Mouse (Mus musculus): Measurements from ENCODE around the gene 3110070M22Rik. TPM values are rescaled to one million over a fixed set of nuclear protein-coding genes. Genes with fewer than 3 reads are reported as not detected.
A peak's percentile ranks its signal among the peaks of the same experiment; 100 is the strongest.
"Not testable (repeated sequence)": the region's sequence is repeated elsewhere in the genome, so short reads cannot be mapped to it uniquely, and the experiment has no call there.

The 3110070M22Rik gene
- 0.95 and 1.2 TPM in 2 replicates for polyA plus RNA-seq (2016; fragmentation: Nextera tagmentation; extraction: Ambion mirVana)

DNA sequence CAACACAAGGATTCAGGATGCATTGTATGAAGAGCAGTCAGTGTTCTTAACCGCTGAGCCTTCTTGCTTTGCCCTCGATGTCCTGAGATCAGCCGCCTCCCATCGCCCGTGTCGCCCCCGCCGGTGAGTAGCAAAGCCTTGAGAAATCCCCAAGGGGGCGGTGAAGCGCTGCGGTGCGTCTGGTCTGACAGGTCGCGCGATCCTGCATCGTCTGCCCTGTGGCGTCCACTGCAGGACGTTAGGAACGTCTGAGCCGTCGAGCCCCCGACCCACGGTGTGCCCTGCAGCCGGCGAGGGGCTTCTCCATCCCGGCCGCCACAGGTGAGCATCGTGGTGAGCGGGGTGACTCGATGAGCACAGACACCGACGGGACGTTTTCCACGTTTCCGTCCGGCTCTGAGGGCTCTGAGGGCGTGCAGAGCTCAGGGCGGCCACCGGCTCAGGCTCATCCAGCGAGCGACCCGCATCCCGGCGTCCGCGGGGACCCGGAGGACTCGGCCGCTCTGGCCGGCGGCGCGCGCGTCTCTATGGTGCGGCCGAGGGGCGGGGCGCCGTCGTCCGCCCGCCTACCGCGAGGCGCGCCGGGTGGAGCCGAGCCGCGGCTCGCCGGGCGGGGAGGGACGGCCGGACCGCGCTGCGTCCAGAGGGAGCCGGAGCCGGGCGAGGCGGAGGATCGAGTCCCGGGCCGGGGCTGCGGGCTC, at the start of gene 3110070M22Rik, which contains the start of gene Tmem267:
3110070M22Rik (minus strand) TSS at position 504 of the 701 bp plus-strand sequence.
Tmem267 (plus strand) TSS at position 160 of the 701 bp plus-strand sequence.
- Histone ChIP-seq H3K9me3 (peaks cover 18% of the 10 kb centered on the region), H3K36me3 (peaks cover 26% of the 10 kb centered on the region), H3K27me3 (ENCODE audit: insufficient read depth, poor library complexity, severe bottlenecking) (no peaks in the 10 kb centered on the region), H3K27ac (peak within 1 kb of the TSS; percentile 12; the same call in 1 of the 2 replicates), H3K4me1 (no peaks in the 10 kb centered on the region), H3K4me3 (no peak within 1 kb of the TSS)
- WGBS, result 80% methylated on average over 87 of the region's 87 CpGs
- peak; percentile 85 for DNase-seq (ENCODE audit: low spot score)

DNA sequence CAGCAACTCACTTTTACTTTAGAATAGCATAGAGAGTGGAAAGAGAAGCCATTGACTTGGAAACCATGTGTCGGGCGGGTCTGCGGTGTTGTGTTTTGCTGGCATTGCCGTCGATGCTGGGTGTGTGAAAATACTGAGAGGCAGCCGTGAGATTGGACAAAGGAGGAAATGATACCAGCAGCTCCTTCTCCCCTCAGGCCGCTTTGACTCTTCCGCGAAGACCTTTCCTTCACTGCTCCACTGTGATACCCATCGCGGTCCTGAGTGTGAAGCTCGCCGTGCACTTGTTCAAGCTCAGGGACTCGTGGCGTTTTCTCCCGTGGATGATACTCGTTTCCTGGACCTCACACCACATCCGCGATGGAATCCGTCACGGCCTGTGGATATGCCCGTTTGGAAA, 6.8 kb upstream of the 3110070M22Rik start:
- not testable (repeated sequence) for H3K4me3 ChIP-seq; H3K4me1 ChIP-seq; H3K27ac ChIP-seq; DNase-seq (ENCODE audit: low spot score); H3K36me3 ChIP-seq; H3K27me3 ChIP-seq (ENCODE audit: insufficient read depth, poor library complexity, severe bottlenecking)
- WGBS, result 92% methylated on average over 13 of the region's 22 CpGs
- H3K9me3 ChIP-seq, result peaks cover 21% of the 10 kb centered on the region

DNA sequence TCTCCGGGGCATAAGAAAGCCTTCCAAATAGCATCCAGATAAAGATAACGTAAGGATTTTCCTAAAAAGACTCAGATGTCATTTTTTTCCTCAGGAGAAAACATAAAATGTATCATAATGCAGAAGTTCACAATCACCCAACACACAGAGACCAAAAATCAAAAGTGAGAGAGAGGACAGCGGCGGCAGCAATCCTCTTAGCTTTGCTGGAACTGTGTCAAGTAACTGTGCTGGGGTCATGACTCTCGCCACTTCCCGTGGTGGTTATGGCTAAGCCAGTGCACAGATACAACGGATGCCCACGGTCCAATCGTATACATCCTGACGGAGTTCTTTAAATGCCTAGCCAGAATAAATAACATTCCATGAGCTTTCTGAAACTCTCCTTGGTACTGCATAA, 3.9 kb upstream of the 3110070M22Rik start:
- H3K9me3 ChIP-seq, result peaks cover 22% of the 10 kb centered on the region
- not testable (repeated sequence) for H3K27me3 ChIP-seq (ENCODE audit: insufficient read depth, poor library complexity, severe bottlenecking); H3K4me1 ChIP-seq; H3K36me3 ChIP-seq; DNase-seq (ENCODE audit: low spot score); H3K27ac ChIP-seq; H3K4me3 ChIP-seq
- WGBS, result 88% methylated on average over 10 of the region's 10 CpGs

DNA sequence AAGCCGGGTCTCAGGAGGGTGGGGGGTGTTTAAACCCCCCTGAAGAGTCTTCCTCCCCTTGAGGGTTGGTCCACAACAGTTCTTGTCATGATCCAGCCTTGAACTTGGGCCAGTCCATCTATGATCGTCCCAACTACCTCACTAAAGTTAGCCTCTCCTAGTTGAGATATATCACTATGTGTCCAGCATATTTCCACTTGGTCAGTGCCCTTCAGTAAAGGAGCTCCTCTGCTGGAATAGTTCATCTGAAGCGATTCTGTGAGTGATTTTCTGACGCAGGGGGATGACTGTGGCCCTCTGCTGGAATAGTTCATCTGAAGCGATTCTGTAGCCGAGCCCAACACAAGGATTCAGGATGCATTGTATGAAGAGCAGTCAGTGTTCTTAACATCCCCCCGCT, 829 bp downstream of the 3110070M22Rik start:
- H3K9me3 ChIP-seq, result peaks cover 18% of the 10 kb centered on the region
- no peak for DNase-seq (ENCODE audit: low spot score)
- no peaks in the 10 kb centered on the region for H3K27me3 ChIP-seq (ENCODE audit: insufficient read depth, poor library complexity, severe bottlenecking)
- peaks cover 33% of the 10 kb centered on the region for H3K36me3 ChIP-seq
- WGBS, result 73% methylated on average over 7 of the region's 7 CpGs
- no peak overlapping the region for H3K27ac ChIP-seq
- H3K4me3 ChIP-seq, result no peak overlapping the region
- H3K4me1 ChIP-seq, result no peaks in the 10 kb centered on the region

DNA sequence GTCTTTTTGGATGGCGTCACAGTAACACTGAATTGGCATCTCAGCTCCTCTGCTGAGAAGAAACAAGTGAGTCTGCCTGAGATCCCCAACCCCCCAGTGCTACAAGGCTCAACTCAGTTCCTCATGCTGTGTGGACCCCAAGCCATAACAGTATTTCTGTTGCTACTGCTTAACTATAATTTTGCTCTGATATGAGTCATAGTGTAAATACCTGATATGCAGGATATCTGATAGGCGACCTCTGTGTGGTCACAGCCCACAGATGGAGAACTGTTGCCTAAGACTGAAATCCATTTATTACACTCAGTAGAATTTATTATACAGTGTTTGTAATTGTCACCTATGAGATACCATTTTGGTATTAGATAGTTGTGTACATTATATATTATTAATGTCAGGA, 10.4 kb downstream of the 3110070M22Rik start:
- 89% methylated on average over 2 of the region's 2 CpGs for WGBS
- Histone ChIP-seq H3K36me3 (peaks cover 83% of the 10 kb centered on the region), H3K9me3 (no peaks in the 10 kb centered on the region), H3K27ac (no peak overlapping the region), H3K4me3 (no peak overlapping the region), H3K27me3 (ENCODE audit: insufficient read depth, poor library complexity, severe bottlenecking) (no peaks in the 10 kb centered on the region), H3K4me1 (no peaks in the 10 kb centered on the region)
- DNase-seq (ENCODE audit: low spot score), result no peak

DNA sequence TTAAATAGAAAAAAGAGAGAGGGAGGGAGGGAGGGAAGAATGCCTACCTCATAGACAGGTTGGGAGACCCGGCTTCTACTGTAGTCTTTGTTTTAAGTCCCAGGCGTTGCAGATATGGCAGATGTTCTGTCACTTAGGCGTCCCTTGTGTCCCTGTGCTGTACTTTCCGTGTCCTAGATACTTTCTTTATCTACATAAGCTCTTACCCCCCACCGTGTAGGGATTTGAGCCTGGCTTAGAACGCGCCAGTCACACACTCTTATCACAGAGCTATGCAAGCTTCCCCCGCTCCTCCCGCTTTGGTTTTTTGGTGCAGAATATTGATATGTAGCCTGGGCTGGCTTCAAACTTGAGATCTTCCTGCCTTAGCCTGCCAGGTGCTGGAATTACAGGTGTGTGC, 11.6 kb downstream of the 3110070M22Rik start:
- DNase-seq (ENCODE audit: low spot score), result no peak
- Histone ChIP-seq H3K27ac (no peak overlapping the region), H3K4me3 (no peak overlapping the region), H3K9me3 (no peaks in the 10 kb centered on the region), H3K4me1 (no peaks in the 10 kb centered on the region), H3K27me3 (ENCODE audit: insufficient read depth, poor library complexity, severe bottlenecking) (no peaks in the 10 kb centered on the region), H3K36me3 (peaks cover 87% of the 10 kb centered on the region)
- WGBS, result 53% methylated on average over 9 of the region's 9 CpGs

DNA sequence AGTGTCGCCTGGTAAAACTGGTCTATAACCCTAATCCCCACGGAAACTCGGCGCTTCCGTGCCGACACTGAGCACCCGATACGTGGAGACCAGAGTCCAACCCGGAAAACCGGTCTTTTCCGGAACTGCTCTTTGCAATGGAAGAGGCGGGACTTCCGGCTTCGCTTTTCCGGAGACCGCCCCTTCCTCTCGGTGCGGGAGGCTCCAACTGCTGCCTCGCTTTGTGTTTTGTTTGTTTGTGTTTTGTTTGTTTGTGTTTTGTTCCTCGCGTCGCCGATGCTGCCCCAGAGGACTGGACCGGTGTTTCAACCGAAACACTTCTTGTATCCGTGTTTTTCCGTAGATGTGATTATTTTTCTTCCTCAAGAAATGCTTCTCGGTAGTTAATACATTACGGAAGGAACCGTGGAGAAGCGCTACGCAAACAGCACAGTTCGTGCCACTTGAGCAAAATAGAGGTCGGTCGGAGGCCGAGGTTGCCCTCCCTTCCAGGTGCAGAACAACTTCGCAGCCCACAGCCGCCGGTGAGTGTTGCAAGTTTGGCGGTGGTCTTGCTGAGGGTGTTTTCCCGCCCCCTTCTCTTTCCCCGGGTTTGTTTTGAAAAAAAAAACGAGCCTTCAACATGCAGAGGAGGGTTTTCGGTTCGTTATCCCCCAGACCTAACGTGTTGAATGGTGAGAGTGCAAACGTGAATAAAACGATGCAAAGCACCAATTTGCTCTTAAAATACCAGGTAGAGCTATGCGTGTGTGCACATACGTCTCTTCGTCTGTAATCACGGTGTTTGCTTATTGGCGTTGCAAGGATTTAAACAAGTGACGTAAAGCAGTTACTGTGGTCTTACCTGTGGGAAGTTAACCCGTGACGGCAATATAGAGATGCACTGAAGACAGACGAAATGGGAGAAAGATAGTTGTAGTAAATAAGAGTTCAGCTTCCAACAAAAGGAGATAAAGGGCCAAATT, 25.3 kb downstream of the 3110070M22Rik start, which contains the start of gene 4833420G17Rik:
4833420G17Rik (plus strand) TSS at position 173 of the 965 bp plus-strand sequence.
- Histone ChIP-seq H3K4me1 (peaks cover 13% of the 10 kb centered on the region), H3K27me3 (ENCODE audit: insufficient read depth, poor library complexity, severe bottlenecking) (no peaks in the 10 kb centered on the region), H3K9me3 (no peaks in the 10 kb centered on the region), H3K27ac (peak within 1 kb of the TSS; percentile 88), H3K4me3 (peak within 1 kb of the TSS; percentile 77), H3K36me3 (peaks cover 38% of the 10 kb centered on the region)
- DNase-seq (ENCODE audit: low spot score), result peak; percentile 95
- 12% methylated on average over 57 of the region's 57 CpGs for WGBS

DNA sequence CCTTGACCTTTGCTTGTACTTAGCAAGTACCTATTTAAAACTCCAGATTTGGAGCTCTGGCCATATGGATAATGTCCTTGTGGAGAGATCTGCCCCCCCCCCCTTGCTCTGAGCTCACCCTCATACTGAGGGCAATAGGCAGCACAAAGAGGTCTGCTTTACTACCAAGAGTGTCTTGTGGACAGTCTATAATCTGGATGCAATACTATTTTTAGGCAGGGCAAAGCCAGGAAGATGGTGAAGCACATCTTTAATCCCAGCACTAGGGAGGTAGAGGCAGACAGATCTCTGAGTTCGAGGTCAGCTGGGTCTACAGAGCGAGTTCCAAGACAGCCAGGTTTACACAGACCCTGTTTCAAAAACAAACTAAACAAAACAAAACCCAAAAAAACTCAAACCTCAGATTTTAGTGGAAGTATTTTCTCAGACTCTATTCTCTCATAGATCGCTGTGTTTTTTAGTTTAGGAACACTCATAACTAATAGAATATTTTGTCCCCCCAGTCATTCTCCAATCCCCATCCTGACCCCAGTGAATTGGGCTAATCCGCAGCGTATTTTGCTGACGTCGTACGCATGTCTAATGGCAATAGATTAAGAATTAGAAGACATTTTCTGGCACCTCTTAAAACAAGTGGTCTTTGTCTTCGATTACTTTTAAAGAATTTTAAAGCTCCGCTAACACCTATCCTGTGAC, 26.1 kb downstream of the 3110070M22Rik start:
- no peak for DNase-seq (ENCODE audit: low spot score)
- Histone ChIP-seq H3K27ac (peak overlapping the region; percentile 88), H3K27me3 (ENCODE audit: insufficient read depth, poor library complexity, severe bottlenecking) (no peaks in the 10 kb centered on the region), H3K36me3 (peaks cover 36% of the 10 kb centered on the region), H3K4me1 (peaks cover 13% of the 10 kb centered on the region), H3K9me3 (no peaks in the 10 kb centered on the region), H3K4me3 (peak overlapping the region; percentile 77)
- 13% methylated on average over 10 of the region's 10 CpGs for WGBS

DNA sequence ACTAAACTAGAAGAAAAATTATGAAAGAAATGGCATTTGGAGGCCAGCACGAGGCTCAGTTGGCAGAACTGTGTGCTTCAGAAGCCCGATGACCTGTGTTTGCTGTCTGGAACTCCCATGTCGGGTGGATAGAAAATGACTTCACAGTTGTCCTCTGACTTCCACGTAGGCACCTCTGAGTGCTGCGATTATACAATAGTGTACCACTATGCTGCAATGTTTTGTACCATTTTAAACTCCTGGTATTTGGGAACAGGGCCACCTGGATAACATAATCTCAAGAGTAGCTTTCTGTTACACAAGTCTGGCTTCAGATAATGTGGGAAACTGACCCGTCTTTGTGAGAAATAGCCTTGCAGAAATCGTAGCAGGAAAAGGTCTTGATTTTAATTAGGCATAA, 31.8 kb downstream of the 3110070M22Rik start:
- H3K4me1 ChIP-seq, result no peaks in the 10 kb centered on the region
- WGBS, result 92% methylated on average over 7 of the region's 7 CpGs
- no peaks in the 10 kb centered on the region for H3K9me3 ChIP-seq
- no peak for DNase-seq (ENCODE audit: low spot score)
- no peak overlapping the region for H3K4me3 ChIP-seq
- peaks cover 60% of the 10 kb centered on the region for H3K36me3 ChIP-seq
- H3K27me3 ChIP-seq (ENCODE audit: insufficient read depth, poor library complexity, severe bottlenecking), result no peaks in the 10 kb centered on the region
- no peak overlapping the region for H3K27ac ChIP-seq

DNA sequence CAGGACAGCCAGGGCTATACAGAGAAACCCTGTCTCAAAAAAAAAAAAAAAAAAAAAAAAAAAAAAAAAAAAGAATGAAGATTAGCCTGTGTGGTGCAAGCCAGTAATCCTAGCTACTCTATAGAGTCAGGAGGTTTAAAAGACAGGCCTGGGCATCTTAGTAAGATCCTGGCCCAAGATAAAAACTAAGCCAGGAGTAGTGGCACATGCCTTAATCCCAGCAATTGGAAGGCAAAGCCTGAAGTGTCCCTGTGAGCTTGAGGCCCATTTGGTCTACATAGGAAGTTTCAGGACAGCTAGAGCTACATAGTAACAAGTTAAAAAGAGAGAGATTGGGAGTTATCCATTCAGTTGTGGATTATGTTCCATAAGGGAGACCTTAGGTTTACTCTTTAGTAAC, 33.1 kb downstream of the 3110070M22Rik start:
- peaks cover 73% of the 10 kb centered on the region for H3K36me3 ChIP-seq
- DNase-seq (ENCODE audit: low spot score), result no peak

DNA sequence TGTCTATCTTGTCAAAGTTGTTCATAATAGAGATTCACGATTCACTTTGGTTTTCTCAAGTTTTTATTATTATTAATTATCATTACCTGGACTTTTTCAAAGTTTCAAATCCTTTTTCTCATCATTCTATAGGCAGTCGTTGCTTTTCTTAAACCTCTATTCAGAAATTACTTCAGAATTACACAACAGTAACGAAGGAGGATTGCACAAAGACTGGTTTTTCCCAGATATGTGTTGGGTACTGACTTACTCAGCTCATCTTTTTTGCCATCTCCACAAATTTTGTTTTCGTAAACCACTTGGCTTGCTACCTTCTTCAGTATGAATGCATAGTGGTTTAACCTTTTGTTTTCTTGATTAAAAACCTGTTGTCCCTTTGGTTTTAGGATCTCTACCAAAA, 34.6 kb downstream of the 3110070M22Rik start:
- whole genome bisulfite sequencing, result 92% methylated on average over 4 of the region's 4 CpGs
- DNase-seq (ENCODE audit: low spot score), result no peak
- Histone ChIP-seq H3K27me3 (ENCODE audit: insufficient read depth, poor library complexity, severe bottlenecking) (no peaks in the 10 kb centered on the region), H3K27ac (no peak overlapping the region), H3K4me3 (no peak overlapping the region), H3K9me3 (no peaks in the 10 kb centered on the region), H3K4me1 (no peaks in the 10 kb centered on the region), H3K36me3 (peaks cover 79% of the 10 kb centered on the region)

More for the DNA sequence above, 33.1 kb downstream of the 3110070M22Rik start:
- no peak overlapping the region for H3K4me3 ChIP-seq
- no peak overlapping the region for H3K27ac ChIP-seq
- H3K9me3 ChIP-seq, result no peaks in the 10 kb centered on the region
- H3K4me1 ChIP-seq, result no peaks in the 10 kb centered on the region
- no peaks in the 10 kb centered on the region for H3K27me3 ChIP-seq (ENCODE audit: insufficient read depth, poor library complexity, severe bottlenecking)

DNA sequence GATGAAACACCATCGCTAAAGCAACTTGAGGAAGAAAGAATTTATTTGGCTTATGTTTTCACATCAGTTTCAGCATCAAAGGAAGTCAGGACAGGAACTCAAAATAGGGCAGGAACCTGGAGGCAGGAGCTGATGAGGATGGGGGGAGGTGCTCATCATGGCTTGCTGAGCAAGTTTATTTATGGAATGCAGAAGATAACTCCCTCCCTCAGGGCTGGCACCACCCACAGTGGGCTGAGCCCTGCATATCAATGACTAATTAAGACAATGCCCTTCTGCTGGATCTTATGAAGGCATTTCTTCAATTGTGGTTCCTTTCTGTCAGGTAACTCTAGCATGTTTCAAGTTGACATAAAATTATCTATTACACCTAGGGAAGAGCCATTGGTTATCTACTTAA, 45.9 kb downstream of the 3110070M22Rik start:
- 95% methylated on average over 1 of the region's 1 CpGs for WGBS

More for the DNA sequence above, 45.9 kb downstream of the 3110070M22Rik start:
- Histone ChIP-seq H3K27ac (no peak overlapping the region), H3K4me3 (no peak overlapping the region), H3K4me1 (no peaks in the 10 kb centered on the region), H3K27me3 (ENCODE audit: insufficient read depth, poor library complexity, severe bottlenecking) (no peaks in the 10 kb centered on the region), H3K36me3 (peaks cover 88% of the 10 kb centered on the region), H3K9me3 (no peaks in the 10 kb centered on the region)
- DNase-seq (ENCODE audit: low spot score), result no peak

All from heart, embryonic 10.5 days (tissue).